Mouse (Mus musculus): ENCODE data around the gene Tmem63c.

Tmem63c gene

DNA sequence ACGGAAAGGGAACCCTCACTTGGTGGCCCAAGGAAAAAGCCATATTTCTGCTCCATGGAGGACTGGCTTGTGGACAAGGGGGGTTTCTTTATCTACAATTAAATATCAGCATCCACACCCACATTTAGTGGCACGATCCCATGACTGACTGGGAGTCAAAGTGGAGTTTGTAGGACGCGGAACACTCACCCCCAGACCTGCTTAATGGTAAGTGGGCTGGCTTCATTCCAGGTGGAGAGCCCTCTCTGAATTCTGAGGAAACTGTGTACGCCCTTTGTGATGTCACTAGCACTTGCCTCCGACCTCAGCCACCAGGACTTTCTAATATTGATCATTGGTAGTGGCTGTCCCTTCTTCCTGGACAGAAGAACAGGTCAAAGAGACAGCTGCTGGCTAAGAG, at the start of gene Tmem63c:
Gene Tmem63c, plus strand, starts transcription at position 301 of the 400 bp plus-strand sequence.
- DNase-seq (ENCODE audit: low read depth), result no peak

DNA sequence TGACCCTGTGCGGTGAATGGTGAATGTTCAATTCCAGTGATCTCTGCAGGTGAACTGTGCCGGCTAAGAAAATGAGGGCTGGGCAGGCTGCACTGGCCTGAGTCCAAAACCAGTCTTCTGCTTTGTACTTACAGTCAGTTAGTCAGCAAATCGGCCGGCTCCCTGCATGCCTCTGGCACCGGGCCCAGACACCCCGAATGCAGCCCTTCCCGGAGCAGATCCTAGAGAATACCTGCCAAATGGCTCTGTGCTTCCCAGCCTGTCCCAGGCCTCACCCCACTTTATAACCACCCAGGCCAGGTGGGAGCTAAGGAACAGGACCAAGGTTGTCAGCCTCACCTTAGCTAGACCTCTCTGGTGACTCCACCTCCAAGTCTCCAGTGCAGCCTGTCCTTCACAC, 47.9 kb upstream of the Tmem63c start:
- no peak for DNase-seq (ENCODE audit: low read depth)

DNA sequence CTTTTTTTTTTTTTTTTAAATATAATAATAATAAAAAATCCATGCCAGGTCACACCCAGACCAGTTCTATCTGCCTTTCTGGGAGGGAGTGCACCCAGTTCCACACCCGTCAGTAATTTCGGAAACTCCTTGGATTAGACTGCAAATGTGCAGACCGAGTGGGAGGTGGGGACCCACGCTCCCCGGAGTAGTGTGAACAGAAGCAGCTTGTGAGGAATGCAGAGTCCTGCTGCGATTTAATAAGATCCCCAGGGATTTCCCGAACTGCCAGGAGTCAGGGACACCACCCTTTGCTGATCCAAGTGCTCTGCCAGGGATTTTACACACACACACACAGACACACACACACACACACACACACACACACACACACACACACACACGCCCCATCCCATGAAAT, 47.4 kb upstream of the Tmem63c start:
- DNase-seq (ENCODE audit: low read depth), result no peak

DNA sequence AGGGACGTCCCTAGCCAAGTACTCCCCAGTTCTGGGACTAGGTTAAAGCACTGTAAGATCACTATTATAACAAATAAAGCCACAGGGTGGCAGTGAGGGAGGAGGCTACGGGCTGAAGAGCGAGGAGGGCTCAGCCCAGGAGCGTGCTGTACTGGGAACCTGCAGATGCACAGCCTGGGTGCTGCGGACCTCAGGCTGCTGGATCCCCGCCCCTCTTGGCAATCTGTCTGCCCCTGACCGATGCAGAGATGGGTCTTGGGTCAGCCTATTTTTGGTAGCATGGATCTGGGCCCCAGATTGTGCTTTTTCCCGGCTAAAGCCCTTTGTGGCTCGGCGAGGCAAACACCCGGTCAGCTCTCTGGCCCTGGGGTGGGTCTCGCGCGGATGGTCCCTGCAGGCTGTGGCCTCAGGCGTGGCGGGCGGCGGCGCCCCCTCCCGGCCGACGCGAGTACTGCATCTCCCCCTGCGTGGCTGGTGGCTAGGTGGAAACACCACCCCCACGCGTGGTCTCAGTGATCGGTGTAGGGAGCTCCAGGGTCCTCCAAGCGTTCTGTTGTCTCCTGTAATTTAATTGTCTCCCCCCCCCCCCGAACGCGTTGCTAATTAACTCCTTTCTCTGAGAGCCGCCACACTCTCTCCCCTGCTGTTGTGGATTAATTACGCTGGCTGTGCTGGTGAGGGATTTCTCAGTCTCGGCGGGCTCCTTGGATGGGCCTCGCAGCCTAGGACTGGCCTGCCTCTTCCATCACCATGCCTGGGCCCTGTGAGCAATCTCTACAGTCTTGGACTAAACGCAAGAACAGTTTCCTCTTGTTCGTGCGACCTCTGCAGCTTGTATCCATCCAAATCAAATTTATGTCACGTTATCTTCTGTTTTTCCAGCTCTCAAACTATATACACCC, 46.5 kb upstream of the Tmem63c start:
- no peak for DNase-seq (ENCODE audit: low read depth)

DNA sequence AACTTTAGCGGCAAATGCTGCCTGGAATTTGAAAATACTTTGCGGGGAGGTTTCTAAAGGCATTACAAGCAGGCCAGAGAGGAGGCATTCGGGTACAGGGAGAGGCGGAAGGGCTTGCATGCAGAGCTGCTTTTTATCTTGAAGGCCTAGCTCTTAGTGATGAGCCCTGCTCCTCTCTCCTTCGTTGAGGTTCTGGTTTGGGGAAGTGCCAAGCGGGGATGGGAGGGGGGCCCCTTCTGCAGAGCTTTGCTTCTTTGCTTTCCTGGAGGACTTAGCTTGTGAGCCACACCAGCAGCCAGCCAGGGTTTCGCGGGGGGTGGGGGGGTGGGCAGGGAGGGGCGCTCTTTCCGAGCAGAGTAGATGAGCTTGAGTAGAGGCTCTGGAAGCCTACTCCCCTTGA, 45.4 kb upstream of the Tmem63c start:
- no peak for DNase-seq (ENCODE audit: low read depth)

DNA sequence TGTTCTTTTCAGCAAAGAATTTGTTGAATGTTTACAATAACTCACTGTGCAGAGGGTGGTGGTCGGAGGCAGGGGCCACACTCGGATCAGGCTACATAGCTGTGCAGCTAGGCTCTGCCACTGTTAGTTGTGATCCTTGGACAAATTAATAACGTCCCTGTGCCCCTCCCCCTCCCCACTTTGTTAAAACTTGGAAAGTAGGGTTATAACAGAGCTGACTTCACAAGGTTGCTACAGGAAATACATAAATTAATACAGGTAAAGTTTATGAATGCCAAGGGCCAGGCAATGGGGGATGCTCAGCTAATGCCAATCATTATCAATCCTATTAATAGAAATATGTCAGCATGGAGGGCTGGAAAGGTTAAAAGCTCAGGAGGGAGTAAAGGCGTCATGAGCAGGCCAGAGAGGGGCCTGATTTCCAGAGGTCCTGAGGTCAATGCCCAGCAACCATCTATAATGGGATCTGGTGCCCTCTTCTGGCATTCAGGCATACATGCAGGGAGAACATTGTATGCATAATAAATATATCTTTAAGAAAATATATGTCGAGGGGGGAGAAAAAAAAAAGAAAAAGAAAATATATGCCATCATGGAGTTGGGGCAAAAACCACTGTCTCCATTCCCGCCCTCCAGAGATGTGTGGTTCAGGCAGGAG, 44.5 kb upstream of the Tmem63c start:
- no peak for DNase-seq (ENCODE audit: low read depth)

DNA sequence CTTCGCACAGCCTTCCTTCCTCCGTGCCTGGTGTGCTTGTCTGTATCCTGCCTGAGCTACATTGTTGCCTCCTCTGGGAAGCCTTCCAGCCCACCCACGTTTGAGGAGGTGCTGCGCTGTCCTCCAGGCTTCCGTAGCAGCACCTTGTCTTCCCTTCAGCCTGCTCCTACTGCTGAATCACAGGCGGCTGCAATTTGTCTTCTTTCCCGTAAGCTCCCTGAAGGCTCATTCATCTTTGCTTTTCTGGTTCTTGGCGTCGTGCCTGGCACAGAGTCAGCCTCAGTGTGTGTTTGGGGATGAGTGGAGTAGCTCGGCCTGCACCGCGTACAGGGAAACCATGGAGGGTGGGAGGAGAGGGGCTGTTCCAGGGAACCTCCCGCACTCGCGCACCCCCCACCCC, 43.3 kb upstream of the Tmem63c start:
- no peak for DNase-seq (ENCODE audit: low read depth)

DNA sequence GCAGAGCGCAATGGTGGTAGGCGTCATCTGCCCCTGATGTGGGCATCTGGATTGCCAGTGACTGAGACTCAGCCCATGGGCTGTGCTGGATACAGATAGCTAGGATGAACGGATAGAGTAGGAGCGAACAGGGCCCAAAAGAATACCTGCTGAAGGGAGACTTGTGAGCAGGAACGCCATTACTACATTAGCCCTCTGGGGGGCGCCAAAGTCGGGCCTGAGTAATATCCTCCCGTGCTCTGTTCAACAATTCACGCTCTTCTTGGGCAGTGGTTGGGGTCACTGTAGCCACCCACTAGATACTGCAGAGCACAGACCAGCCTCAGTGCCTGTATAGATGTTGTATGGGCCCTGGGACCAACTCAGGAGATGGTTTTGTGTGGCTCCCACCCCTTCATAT, 40.0 kb upstream of the Tmem63c start:
- DNase-seq (ENCODE audit: low read depth), result no peak

DNA sequence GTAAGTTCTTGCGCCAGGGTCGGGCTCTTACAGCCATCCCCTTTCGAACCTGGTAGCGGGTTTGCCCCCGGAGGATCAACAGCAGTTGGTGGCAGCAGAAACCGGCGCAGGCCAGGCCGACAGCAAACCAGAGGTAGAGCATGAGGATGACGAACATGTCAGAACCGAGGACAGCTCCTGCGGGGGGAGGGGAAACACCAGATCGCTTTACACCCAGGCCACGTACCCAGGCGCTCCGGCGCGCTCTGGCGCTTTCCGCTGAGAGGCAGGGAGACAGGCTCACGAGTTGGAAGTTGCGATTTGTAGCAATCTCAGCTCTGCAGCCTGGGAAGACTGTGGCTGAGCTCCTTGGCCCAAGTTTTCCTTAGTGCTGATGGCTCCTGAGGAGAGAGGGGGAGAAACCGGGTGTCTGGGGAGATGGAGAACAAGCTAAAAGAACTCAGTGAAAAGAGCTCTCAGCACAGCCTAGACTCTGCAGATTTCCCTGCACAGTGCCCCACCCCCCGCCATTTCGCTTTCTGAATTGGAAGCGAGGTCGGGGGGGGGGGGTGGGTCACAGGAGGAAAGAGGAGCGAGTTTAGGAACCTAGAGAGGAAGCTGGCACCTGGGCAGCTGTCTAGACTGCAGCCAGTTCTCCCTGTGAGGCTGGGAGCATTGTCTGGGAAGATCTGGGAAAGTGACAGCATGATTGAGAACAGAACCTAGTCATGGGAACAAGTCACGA, 37.5 kb upstream of the Tmem63c start:
- DNase-seq (ENCODE audit: low read depth), result no peak

DNA sequence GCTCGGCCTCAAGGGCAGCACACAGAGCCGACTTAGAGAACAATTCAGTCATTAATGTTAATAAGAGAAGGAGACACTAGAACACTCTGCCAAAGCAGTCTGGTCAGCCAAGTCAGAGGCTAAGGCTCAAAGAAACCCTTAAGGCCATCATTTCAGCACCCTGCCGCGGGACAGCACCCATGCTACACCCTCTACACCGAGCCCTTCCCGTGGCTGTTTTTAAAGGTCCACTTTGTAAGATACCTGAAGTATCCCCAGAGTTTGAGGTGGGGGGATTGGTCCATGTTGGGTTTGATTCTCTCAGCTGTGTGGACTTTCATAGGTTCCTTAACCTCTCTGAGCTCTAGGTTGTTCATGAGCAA, 37.0 kb upstream of the Tmem63c start:
- no peak for DNase-seq (ENCODE audit: low read depth)

DNA sequence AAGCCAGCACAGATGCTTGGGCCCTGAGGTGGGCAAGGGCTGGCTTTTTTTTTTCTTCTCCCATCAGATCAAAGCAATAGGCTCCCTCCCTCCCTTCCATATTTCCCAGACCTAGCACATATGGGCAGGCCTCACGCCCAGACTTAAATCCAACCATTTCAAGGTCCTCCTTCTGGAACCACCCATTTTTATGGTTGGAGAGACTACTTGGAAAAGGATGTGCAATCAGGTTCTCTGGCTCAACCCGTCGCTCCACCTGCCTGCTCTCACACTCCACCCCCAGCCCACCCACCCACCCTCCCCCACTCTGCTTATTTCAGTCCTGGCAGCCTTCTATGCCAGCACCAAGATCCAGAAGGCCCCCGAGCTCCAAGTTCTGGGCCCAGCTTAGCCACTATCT, 34.6 kb upstream of the Tmem63c start:
- no peak for DNase-seq (ENCODE audit: low read depth)

DNA sequence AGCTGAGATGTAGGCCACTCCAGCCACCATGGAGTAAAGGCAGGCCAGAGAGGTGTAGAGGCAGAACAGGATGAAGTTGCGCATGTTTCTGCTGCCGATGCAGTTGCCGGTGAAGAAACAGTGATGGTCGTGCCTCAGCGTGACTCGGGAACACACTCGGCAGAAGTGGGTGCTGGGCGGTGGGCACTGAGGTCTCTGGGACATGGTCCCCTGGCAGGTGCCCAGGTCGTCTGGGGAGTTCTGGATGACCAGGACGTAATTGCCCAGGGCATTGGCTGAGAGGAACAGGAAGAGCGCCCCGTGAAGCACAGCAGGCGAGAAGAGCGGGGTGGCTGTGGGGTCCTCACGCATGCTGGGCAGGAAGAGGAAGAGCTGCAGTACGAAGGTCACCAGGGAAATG, 32.9 kb upstream of the Tmem63c start:
- no peak for DNase-seq (ENCODE audit: low read depth)

DNA sequence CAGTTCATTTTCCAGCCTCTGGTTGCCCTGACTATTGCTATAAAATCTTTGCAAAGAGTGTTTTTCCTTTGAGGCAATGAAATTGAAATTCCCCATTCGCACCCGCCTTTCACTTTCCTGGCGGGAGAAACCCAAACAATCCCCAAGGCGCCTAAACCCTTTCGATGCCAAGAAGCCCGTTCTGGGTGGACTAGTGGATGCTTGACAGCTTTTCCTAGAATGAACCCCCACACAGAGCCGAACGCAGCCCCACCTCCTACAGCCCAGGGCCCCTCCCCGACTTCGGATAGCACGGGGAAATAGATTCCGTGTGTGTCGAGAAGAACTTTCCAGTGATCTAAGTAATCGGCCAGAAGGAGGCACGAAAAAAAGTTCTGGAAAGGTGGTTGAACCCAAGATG, 31.8 kb upstream of the Tmem63c start:
- DNase-seq (ENCODE audit: low read depth), result no peak

DNA sequence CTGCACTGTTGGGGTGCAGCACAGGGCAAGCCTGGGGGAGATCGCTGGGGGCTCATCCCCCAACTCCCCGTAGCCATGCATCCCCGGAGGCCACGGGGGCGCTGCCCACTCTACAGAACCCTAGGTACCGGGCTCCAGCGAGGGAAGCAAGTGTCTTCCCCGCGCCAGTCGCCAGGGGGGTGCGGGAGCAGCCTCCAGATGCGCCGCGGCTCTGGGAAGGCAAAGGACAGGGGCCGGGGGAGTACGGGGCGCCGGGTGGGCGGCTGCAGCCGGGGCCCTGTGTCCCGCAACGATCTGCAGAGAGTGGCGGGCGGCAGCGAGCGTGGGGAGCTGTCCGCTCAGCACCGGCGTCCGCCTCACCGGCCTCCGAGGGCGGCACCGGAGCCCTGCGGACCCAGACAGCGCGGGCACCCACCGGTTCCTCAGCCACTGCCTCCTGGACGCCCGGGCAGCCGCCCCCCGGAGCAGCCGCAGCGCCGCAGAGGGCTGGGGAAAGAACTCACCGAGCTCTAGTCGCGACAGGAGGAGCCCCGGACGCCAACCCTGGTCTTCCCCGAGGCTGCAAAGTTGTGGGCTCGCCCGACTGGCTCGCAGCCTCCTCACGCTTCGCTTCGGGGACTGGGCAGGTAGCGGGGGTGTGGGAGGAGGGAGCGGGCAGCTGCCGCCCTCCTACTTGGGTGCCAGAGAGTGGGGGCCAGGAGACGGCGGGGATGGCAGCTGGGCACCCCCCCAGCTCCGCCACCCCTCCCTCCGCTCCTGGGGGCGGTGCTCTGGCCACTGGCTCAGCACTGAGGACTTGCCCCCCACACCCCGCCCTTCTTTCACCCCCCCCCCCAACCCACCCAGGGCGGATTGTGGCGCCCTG, 31.0 kb upstream of the Tmem63c start, which contains the start of gene Zdhhc22:
Gene Zdhhc22, minus strand, starts transcription at position 541 of the 865 bp plus-strand sequence.
- DNase-seq (ENCODE audit: low read depth), result no peak

DNA sequence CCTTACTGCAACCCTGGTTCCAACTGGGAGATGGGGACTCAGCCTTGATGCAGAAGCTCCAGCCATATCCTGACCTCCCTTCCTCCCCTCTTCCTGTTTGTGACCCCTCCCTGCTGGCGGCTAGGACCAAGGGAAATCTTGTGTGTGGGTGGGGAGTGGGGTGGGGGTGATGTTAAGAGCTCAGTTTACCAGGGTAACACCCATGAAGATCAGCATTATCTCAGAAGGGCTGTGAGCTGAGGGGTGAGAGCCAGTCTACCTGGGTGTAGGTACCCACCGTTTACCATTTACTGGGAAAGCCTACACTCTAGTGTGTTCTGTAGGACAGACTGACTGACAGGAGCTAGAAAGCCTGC, 30.4 kb upstream of the Tmem63c start:
- no peak for DNase-seq (ENCODE audit: low read depth)

DNA sequence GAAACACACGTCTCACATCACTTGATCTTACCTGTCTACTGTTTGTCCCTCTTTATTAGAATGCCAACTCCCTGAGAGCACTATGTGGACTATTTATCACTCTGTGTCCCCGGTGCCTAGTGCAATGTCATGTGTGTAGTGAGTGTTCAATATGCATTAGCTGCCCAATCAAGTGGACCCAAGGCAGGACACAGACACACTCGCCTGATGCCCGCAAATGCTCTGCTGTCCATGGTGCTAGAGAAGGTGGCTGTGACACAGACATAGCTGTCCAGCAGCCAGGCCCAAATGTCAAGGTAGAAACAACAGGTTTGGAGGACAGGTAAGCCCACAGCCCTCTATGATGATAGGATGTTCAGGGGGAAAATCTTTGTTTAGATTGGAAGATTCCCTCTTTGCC, 27.0 kb upstream of the Tmem63c start:
- no peak for DNase-seq (ENCODE audit: low read depth)

DNA sequence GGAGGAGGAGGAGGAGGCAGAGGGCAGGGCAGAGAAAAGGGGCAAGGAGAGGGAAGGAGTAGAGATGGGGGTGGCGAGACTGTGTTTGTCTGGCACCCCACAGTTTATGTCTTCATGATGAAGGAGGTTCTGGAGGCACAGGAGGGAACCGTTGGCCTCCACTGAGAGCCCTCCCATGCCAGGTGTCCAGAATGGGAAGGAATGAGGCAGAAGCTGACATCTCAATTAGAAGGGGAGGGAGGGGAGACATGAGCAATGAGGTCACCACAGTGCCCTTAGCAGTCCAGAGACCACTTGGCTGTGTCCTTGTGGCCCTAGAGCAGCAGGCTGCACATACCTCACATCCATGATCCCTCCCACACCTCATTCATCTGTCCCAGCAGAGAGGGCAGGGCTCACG, 26.4 kb upstream of the Tmem63c start:
- DNase-seq (ENCODE audit: low read depth), result no peak

DNA sequence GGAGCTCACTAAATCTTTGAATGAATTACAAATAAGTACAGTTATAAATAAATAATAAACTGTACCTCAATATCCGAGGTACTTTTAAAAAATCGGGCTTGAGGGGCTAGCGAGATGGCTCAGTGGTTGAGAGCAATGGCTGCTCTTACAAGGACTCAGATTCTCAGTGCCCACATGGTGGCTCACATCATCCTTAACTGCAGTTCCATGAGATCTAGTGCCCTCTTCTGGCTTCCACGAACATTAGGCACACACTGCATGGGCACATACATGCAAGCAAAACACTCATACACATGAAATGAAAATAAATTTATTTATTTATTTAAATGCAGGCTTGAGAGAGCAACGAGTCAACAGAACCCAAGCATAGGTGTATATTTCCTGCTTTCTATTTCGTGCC, 25.2 kb upstream of the Tmem63c start:
- no peak for DNase-seq (ENCODE audit: low read depth)

DNA sequence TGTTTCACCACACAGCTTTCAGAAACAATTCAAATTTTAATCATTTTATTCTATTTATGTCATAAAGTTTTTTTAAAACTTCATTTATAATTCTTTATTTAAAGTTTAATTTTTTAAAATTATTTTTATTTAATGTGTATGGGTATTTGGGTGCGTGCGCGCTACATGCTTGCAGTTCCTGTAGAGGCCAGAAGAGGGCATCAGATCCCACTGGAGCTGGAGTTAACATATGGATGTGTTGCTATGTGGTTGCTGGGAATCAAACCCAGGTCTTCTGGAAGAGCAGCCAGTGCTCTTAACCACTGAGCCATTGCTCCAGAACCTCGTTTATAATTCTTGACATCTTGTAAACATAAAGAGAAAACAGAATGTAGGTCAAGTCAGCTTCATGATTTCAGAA, 22.4 kb upstream of the Tmem63c start:
- no peak for DNase-seq (ENCODE audit: low read depth)

DNA sequence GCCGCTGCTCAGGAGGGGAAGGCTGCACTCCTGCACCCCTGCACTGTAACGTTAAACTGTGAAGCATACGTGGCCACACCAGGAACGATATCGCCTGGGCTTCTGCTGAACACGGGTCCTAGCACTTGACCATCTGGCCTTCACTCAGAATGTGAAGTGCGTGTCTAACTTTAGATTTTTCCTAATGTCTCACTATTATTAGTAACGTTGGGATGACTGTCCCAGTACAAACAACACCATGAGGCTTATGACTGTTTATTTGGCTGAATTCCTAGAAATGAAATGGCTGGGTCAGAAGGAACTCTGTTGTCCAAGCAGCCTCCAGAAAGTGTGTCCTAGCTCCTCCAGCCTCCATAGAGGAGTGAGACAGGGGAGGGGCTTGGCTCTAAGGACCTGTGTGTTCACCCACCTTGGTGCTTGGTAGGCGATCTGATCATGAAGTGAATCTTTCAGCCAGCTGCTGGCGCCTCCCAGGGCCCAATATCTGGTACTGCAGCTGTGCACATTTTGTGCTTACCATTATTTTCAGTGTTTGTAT, 21.8 kb upstream of the Tmem63c start:
- no peak for DNase-seq (ENCODE audit: low read depth)

DNA sequence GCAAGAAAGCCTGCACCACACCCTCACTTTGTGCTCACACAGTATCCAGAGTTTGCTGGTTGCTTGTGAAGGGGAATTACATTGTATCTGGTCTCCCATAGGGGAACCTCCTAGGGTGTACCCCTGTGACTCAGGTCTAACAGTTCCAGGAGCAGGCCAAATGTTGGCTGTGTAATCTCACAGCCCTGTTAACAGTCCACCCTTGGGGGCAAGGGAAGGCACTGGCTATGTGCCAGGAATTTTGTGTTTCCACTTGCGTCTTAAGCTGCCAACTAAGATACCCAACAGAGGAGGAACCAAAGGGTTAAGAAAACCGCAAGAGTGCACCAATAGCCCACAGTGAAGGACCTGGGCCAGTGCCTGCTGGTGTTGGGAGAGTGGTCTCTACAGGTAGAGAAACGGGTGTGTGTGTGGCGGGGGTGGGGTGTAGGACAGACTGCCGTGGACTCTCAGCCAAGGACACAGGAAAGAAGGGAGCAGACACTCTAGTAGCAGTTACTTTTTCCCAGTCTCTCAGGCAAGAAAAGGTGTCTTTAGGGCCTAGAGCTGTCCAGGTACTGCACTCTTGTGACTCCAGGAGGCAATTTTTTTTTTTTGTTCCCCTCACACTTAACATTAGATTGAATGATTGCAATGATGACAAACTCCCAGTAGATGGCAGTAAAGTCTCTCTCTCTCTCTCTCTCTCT, 20.8 kb upstream of the Tmem63c start:
- DNase-seq (ENCODE audit: low read depth), result no peak

Measured in c-Kit-positive CD71-positive TER-119-negative erythroid progenitor cells, embryonic 14.5 days (primary cell).